Mouse (Mus musculus): ENCODE data around the gene Ddi2. TPM values are rescaled to one million over a fixed set of nuclear protein-coding genes. Genes with fewer than 3 reads are reported as not detected.

The Ddi2 gene
- total RNA-seq, 2 experiments from 2014 or later = 45.8 to 50.9 TPM

- no peak for DNase-seq (ENCODE audit: low spot score in 2 of 2)
These were observed 94.6 kb downstream of the Ddi2 start for GRCm38 (mm10) chr4:141628661-141629060.

Other genes starting within 250 kb of the Ddi2 start
- gene Spen, start 184.8 kb downstream of the Ddi2 start, total RNA-seq (2021) = 10 to 100 TPM; 58.4 to 60.6 TPM
- 1 to 10 TPM; 1.4 to 1.6 TPM for gene Fblim1, start 117.3 kb downstream of the Ddi2 start, total RNA-seq (2021)
- gene Tmem82, start 104.8 kb downstream of the Ddi2 start, total RNA-seq (2021) = under 1 TPM; 0.53 to 0.63 TPM
- gene Slc25a34, start 99.6 kb downstream of the Ddi2 start, total RNA-seq (2021) = 1 to 10 TPM; 3.9 to 4.1 TPM
- 10 to 100 TPM; 94.6 to 96.9 TPM for gene Plekhm2, start 58.5 kb downstream of the Ddi2 start, total RNA-seq (2021)
- gene Rsc1a1, start 37.8 kb downstream of the Ddi2 start, total RNA-seq (2021) = not detected
- gene Agmat, start 23.3 kb upstream of the Ddi2 start, total RNA-seq (2021) = 1 to 10 TPM; 2.8 to 3.3 TPM
- 10 to 100 TPM; 41.7 to 44.9 TPM for gene Dnajc16, start 67.5 kb upstream of the Ddi2 start, total RNA-seq (2021)
- 10 to 100 TPM; 26.4 to 28.5 TPM for gene Casp9, start 70.2 kb upstream of the Ddi2 start, total RNA-seq (2021)
- gene Cela2a, start 102.7 kb upstream of the Ddi2 start, total RNA-seq (2021) = not detected
- not detected for gene Ctrc, start 122.9 kb upstream of the Ddi2 start, total RNA-seq (2021)
- 100 to 1,000 TPM; 298 to 317 TPM for gene Efhd2, start 151.5 kb upstream of the Ddi2 start, total RNA-seq (2021)